Mouse (Mus musculus) kidney, adult 2 months (tissue): ENCODE measurements around the gene Tmco5.

Experiments
- CTCF ChIP-seq: fragments of 200-500 bp; conservative IDR thresholded peaks from 2 replicates; pipeline ENCODE4 v1.5.1; 2011; ENCODE audit warnings: low read depth, mild to moderate bottlenecking, control low read depth, low read length, moderate library complexity, mixed read lengths; ENCODE audit not compliant: insufficient read depth, insufficient read length
- POLR2A ChIP-seq: fragments of 200-500 bp; IDR thresholded peaks from one replicate; pipeline ENCODE4 v1.6.1; 2011; ENCODE audit warnings: low read depth, low read length, control low read depth

GRCm38 (mm10) chr2:116837829-116838228 is 40.7 kb upstream of the Tmco5 start:
- TF ChIP-seq CTCF (no peak), POLR2A (no peak)
